Mouse (Mus musculus) embryonic fibroblast, embryonic 13.5 days (primary cell): ENCODE measurements around the gene Rapgef6.

Experiments
- CTCF ChIP-seq: IDR thresholded peaks from 2 replicates; pipeline ENCODE4 v1.5.1; 2011; ENCODE audit warnings: mild to moderate bottlenecking, control low read depth, low read length, moderate library complexity, borderline replicate concordance; ENCODE audit not compliant: insufficient read depth
- POLR2A ChIP-seq: IDR thresholded peaks from 2 replicates; pipeline ENCODE4 v1.6.1; 2011; ENCODE audit warnings: low read depth, mild to moderate bottlenecking, control low read depth, low read length, moderate library complexity

DNA sequence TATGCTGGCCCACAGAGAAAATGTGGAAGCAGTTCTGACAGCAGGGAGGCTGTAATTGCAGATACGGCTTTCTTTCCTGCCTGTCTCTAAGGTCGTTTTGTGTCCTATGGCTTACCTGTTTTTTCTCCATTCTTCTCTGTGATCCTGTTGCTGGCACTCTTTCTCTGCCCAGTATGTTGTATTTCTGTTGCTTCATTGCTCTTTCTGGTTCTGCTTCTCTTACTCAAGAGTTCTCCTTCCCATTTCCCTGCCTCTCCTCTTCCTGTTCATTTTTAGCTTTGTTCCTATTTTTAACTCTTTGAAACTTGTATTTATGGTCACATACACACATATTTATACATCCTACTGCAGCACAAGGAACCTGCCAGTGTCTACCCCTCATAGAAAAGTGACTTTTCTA, 96.2 kb downstream of the Rapgef6 start:
- TF ChIP-seq POLR2A (no peak), CTCF (no peak)
